Mouse (Mus musculus): ENCODE measurements around the gene Tcte1. TPM values are rescaled to one million over a fixed set of nuclear protein-coding genes. Genes with fewer than 3 reads are reported as not detected.

The Tcte1 gene
- polyA plus RNA-seq, 1 experiment from 2014 or later: 2.0 TPM

DNA sequence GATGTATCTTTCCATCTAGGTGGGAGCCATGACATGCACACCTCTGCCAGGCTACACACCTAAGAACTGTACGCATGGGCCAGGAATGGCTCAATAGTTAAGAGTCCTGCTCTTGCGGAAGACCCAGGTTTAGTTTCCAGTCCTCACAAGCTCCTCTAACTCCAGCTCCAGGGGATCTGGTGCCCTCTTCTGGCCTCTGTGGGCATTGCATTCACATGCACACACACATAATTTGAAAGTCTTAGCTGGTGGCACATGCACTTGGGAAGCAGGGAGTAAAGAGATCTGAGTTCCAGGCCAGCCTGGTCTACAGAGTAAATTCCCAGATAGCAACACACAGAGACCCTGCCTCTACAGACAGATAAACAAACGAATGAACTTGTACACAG is 63.2 kb downstream of the Tcte1 start:
- H3K36me3 ChIP-seq (ENCODE audit: control insufficient read depth, insufficient read depth, low read length): no peaks in the 10 kb centered on the region
- no peak overlapping the region for H3K9ac ChIP-seq (ENCODE audit: low read depth, low read length)
- H3K4me2 ChIP-seq (replicated peaks; ENCODE audit: low read depth, low read length): no peak overlapping the region
- peak; percentile 40 for DNase-seq (ENCODE audit: low spot score)
- H3K4me3 ChIP-seq (ENCODE audit: low read depth, low read length): no peak overlapping the region
- ATAC-seq (ENCODE audit: low FRiP score): no peak
- H3K27ac ChIP-seq (ENCODE audit: low read depth, low read length): no peak overlapping the region
- 96% methylated on average over 3 of the region's 3 CpGs for WGBS
- no peaks in the 10 kb centered on the region for H3K9me3 ChIP-seq (ENCODE audit: control insufficient read depth, low read length)
- 0 out of 2 replicates have a peak, but pooled peaks cover 4% of the 10 kb centered on the region for H3K4me1 ChIP-seq (replicated peaks; ENCODE audit: control insufficient read depth, insufficient read depth, low read length)
- H3K27me3 ChIP-seq (ENCODE audit: control insufficient read depth, insufficient read depth, low read length): no peaks in the 10 kb centered on the region

DNA sequence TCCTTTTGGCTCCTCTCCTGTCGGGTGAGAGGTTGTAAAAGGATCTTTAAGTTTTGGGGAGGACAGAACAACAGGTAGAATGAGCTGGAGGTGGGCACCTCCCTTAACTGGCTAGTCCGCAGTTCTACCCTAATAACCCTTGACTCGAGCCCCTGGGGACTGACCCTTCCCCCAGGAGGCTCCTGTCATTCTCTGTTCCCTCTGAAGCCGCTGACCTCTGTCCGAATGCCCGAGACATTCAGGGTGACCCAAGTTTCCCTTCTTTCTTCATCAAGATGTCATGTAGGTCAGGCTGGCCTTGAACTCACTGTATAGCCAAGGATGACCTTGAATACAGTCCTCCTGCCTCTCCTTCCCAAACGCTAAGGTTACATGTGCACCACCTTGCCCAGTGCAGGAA is 65.1 kb downstream of the Tcte1 start:
- ATAC-seq (ENCODE audit: low FRiP score): no peak
- 92% methylated on average over 7 of the region's 7 CpGs for WGBS

DNA sequence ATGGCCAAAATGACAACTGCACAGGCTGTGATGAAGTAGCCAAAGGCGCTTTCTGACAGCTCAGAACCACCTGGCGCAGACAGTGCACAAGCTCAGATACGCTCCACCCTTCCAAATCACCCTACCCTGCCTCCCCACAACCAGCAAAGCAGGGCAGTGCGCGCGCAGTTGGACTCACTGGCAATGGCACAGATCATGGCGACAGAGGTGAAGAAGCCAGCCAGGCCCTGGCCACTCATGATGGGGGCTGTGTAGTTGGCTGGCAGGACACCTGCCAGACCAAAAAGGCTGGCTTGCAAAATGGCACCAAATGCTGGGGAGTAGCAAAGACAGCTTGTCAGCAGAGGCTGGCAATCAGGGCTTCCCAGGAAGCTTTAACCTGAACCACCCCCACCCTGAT is 66.0 kb downstream of the Tcte1 start:
- peaks cover 8% of the 10 kb centered on the region for H3K4me1 ChIP-seq (replicated peaks; ENCODE audit: control insufficient read depth, insufficient read depth, low read length)
- no peaks in the 10 kb centered on the region; the same call in 1 of the 2 replicates for H3K27me3 ChIP-seq (ENCODE audit: control insufficient read depth, insufficient read depth, low read length)
- ATAC-seq (ENCODE audit: low FRiP score) (no peak), DNase-seq (ENCODE audit: low spot score) (no peak)
- H3K9me3 ChIP-seq (ENCODE audit: control insufficient read depth, low read length): no peaks in the 10 kb centered on the region
- 96% methylated on average over 7 of the region's 7 CpGs for WGBS
- H3K9ac ChIP-seq (ENCODE audit: low read depth, low read length): no peak overlapping the region
- H3K27ac ChIP-seq (ENCODE audit: low read depth, low read length): no peak overlapping the region
- H3K36me3 ChIP-seq (ENCODE audit: control insufficient read depth, insufficient read depth, low read length): no peaks in the 10 kb centered on the region
- H3K4me2 ChIP-seq (replicated peaks; ENCODE audit: low read depth, low read length): no peak overlapping the region
- H3K4me3 ChIP-seq (ENCODE audit: low read depth, low read length): no peak overlapping the region

More for the DNA sequence above, 65.1 kb downstream of the Tcte1 start:
- Histone ChIP-seq H3K36me3 (ENCODE audit: control insufficient read depth, insufficient read depth, low read length) (no peaks in the 10 kb centered on the region), H3K27me3 (ENCODE audit: control insufficient read depth, insufficient read depth, low read length) (no peaks in the 10 kb centered on the region), H3K4me2 (replicated peaks; ENCODE audit: low read depth, low read length) (no peak overlapping the region), H3K4me3 (ENCODE audit: low read depth, low read length) (no peak overlapping the region), H3K9ac (ENCODE audit: low read depth, low read length) (no peak overlapping the region), H3K9me3 (ENCODE audit: control insufficient read depth, low read length) (no peaks in the 10 kb centered on the region), H3K27ac (ENCODE audit: low read depth, low read length) (no peak overlapping the region), H3K4me1 (replicated peaks; ENCODE audit: control insufficient read depth, insufficient read depth, low read length) (peaks cover 5% of the 10 kb centered on the region)
- no peak for DNase-seq (ENCODE audit: low spot score)

DNA sequence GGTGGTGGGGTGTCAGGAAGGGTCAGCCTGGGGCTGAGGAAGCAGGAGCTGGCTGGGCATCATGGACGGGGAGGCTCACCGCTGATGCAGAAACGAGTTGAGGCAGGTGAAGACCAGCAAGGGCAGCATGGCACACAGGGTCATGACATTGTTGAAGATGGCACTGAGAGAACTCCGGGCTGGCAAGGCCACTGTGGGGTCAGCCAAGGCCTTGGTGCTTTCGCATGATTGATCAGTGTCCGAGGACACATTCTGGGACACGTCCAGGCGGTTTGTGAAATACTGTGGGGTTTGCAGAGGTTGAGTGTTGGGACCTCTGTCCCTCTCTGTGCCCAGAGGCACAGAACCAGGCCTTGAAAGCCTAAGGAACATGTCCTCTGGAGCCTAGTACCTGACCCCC is 66.6 kb downstream of the Tcte1 start:
- H3K36me3 ChIP-seq (ENCODE audit: control insufficient read depth, insufficient read depth, low read length): no peaks in the 10 kb centered on the region
- 94% methylated on average over 8 of the region's 8 CpGs for WGBS
- no peaks in the 10 kb centered on the region; the same call in 1 of the 2 replicates for H3K27me3 ChIP-seq (ENCODE audit: control insufficient read depth, insufficient read depth, low read length)
- H3K4me2 ChIP-seq (replicated peaks; ENCODE audit: low read depth, low read length): no peak overlapping the region
- no peak overlapping the region for H3K4me3 ChIP-seq (ENCODE audit: low read depth, low read length)
- H3K4me1 ChIP-seq (replicated peaks; ENCODE audit: control insufficient read depth, insufficient read depth, low read length): peaks cover 9% of the 10 kb centered on the region
- no peak overlapping the region for H3K9ac ChIP-seq (ENCODE audit: low read depth, low read length)
- ATAC-seq (ENCODE audit: low FRiP score) (no peak), DNase-seq (ENCODE audit: low spot score) (no peak)
- H3K9me3 ChIP-seq (ENCODE audit: control insufficient read depth, low read length): no peaks in the 10 kb centered on the region
- H3K27ac ChIP-seq (ENCODE audit: low read depth, low read length): no peak overlapping the region

DNA sequence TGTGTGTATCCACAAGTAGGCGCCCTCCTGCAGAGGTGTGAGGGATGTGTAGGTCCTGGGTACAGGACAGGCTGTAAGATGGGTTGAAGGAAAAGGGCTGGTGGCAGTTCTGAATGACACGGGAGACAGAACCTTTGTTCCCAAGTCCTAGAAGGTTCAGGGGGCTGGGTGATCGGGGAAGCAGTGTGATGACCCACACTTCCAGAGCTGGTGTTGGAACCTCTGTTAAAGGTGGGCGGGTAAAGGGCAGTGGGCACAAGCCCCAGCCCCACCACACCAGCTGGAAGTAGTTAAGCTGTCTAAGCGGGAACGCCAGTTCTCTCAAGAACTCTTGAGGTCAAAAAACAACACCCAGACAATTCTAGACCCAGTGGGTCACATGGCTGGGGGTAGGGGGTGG is 67.2 kb downstream of the Tcte1 start:
- Histone ChIP-seq H3K27me3 (ENCODE audit: control insufficient read depth, insufficient read depth, low read length) (no peaks in the 10 kb centered on the region; the same call in 1 of the 2 replicates), H3K4me2 (replicated peaks; ENCODE audit: low read depth, low read length) (no peak overlapping the region), H3K27ac (ENCODE audit: low read depth, low read length) (no peak overlapping the region), H3K36me3 (ENCODE audit: control insufficient read depth, insufficient read depth, low read length) (no peaks in the 10 kb centered on the region), H3K9ac (ENCODE audit: low read depth, low read length) (no peak overlapping the region), H3K9me3 (ENCODE audit: control insufficient read depth, low read length) (no peaks in the 10 kb centered on the region), H3K4me3 (ENCODE audit: low read depth, low read length) (no peak overlapping the region), H3K4me1 (replicated peaks; ENCODE audit: control insufficient read depth, insufficient read depth, low read length) (peaks cover 6% of the 10 kb centered on the region)
- no peak for DNase-seq (ENCODE audit: low spot score)
- 78% methylated on average over 6 of the region's 6 CpGs for WGBS
- ATAC-seq (ENCODE audit: low FRiP score): no peak

DNA sequence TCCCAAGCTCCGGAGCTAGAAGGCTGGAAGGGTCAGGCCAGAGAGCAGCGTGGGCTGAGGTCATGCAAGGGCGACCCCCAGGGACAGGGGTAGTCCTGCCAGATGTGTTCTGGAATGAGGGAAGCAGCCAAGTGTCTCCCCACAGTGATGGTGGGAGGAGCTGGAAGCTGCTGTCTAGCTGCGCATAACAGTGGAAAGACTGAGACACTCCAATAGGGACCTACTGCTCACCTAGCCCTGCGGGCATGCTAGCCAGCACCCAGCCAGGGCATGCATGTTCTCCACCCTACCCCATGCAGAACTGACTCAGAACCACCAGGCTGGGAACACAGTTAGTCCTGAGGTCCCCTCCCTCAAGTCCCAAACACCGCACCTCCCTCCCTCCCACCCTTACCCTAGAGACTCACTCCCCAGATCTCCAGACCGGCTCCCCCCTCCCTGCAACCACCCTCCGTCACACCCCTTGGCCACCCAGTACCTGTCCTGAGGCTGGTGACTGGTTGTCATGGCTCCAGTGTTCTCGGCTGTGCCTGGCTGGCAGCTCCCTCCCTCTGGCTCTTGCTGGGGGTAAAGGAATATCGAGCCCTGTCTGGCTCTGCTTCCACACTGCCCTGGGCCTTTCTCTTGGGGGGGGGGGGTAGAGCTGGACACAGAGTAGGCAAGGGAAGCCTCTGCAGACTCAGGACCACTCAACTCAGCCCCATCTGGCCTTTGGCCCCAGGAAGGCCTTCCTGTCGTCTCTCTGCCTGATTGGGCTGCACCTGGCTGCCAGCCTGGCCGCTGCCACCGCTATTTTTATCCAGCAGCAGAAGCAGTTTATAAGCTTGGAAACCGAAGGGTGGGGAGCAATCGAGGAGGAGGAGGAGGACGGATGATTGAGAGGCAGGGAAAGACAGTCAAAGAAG is 68.7 kb downstream of the Tcte1 start:
- no peak overlapping the region for H3K27ac ChIP-seq (ENCODE audit: low read depth, low read length)
- WGBS: 52% methylated on average over 15 of the region's 16 CpGs
- DNase-seq (ENCODE audit: low spot score): no peak
- no peaks in the 10 kb centered on the region for H3K9me3 ChIP-seq (ENCODE audit: control insufficient read depth, low read length)
- peaks cover 4% of the 10 kb centered on the region; the same call in 1 of the 2 replicates for H3K27me3 ChIP-seq (ENCODE audit: control insufficient read depth, insufficient read depth, low read length)
- no peak overlapping the region for H3K4me3 ChIP-seq (ENCODE audit: low read depth, low read length)
- peak overlapping the region; percentile 8; the same call in 1 of the 2 replicates for H3K4me2 ChIP-seq (replicated peaks; ENCODE audit: low read depth, low read length)
- ATAC-seq (ENCODE audit: low FRiP score): no peak
- peaks cover 12% of the 10 kb centered on the region for H3K4me1 ChIP-seq (replicated peaks; ENCODE audit: control insufficient read depth, insufficient read depth, low read length)
- H3K36me3 ChIP-seq (ENCODE audit: control insufficient read depth, insufficient read depth, low read length): no peaks in the 10 kb centered on the region
- no peak overlapping the region for H3K9ac ChIP-seq (ENCODE audit: low read depth, low read length)

Other genes starting within 250 kb of the Tcte1 start
- 86.2 and 87.3 TPM in 2 replicates for gene Cdc5l, start 89.7 kb upstream of the Tcte1 start, polyA plus RNA-seq (2014; fragmentation: Nextera tagmentation; extraction: Ambion mirVana)
- gene Spats1, start 48.0 kb upstream of the Tcte1 start, polyA plus RNA-seq (2014; fragmentation: Nextera tagmentation; extraction: Ambion mirVana): 0.61 and 0.85 TPM in 2 replicates
- 13.0 and 14.5 TPM in 2 replicates for gene Aars2, start 16.6 kb upstream of the Tcte1 start, polyA plus RNA-seq (2014; fragmentation: Nextera tagmentation; extraction: Ambion mirVana)
- gene Tmem151b, start 26.2 kb downstream of the Tcte1 start, polyA plus RNA-seq (2014; fragmentation: Nextera tagmentation; extraction: Ambion mirVana): 4.7 and 5.6 TPM in 2 replicates
- 5.6 and 9.0 TPM in 2 replicates for gene Nfkbie, start 32.3 kb downstream of the Tcte1 start, polyA plus RNA-seq (2014; fragmentation: Nextera tagmentation; extraction: Ambion mirVana)
- 89.9 and 91.5 TPM in 2 replicates for gene Slc35b2, start 40.4 kb downstream of the Tcte1 start, polyA plus RNA-seq (2014; fragmentation: Nextera tagmentation; extraction: Ambion mirVana)
- gene Hsp90ab1, start 49.8 kb downstream of the Tcte1 start, polyA plus RNA-seq (2014; fragmentation: Nextera tagmentation; extraction: Ambion mirVana): 1,644 and 1,674 TPM in 2 replicates
- 48.0 and 50.8 TPM in 2 replicates for gene Slc29a1, start 76.2 kb downstream of the Tcte1 start, polyA plus RNA-seq (2014; fragmentation: Nextera tagmentation; extraction: Ambion mirVana)
- 1.1 and 1.8 TPM in 2 replicates for gene Mymx, start 78.7 kb downstream of the Tcte1 start, polyA plus RNA-seq (2014; fragmentation: Nextera tagmentation; extraction: Ambion mirVana)
- gene Capn11, start 135.9 kb downstream of the Tcte1 start, polyA plus RNA-seq (2014; fragmentation: Nextera tagmentation; extraction: Ambion mirVana): 0.79 and 1.0 TPM in 2 replicates
- gene Mrpl14, start 162.9 kb downstream of the Tcte1 start, polyA plus RNA-seq (2014; fragmentation: Nextera tagmentation; extraction: Ambion mirVana): 105 and 109 TPM in 2 replicates
- 48.6 and 50.3 TPM in 2 replicates for gene Tmem63b, start 163.5 kb downstream of the Tcte1 start, polyA plus RNA-seq (2014; fragmentation: Nextera tagmentation; extraction: Ambion mirVana)
- gene 1600014C23Rik, start 210.4 kb downstream of the Tcte1 start, polyA plus RNA-seq (2014; fragmentation: Nextera tagmentation; extraction: Ambion mirVana): 0.32 and 0.37 TPM in 2 replicates